Mouse (Mus musculus) midbrain, embryonic 16.5 days (tissue): Measurements from ENCODE around the gene Nanog. TPM values are rescaled to one million over a fixed set of nuclear protein-coding genes. Genes with fewer than 3 reads are reported as not detected.

Experiments used
- ATAC-seq: fragments of 200-750 bp; cut with Nextera tagmentation; 2 replicates; pipeline ENCODE4 v1.8.0; 2017; ENCODE audit warnings: moderate TSS enrichment
- H3K27ac ChIP-seq: fragments of 300-500 bp; sonication (generic); 2 replicates; pipeline ENCODE4 v1.5.1; 2014; ENCODE audit warnings: mild to moderate bottlenecking, low read length, mixed read lengths
- H3K27me3 ChIP-seq: fragments of 300-500 bp; sonication (generic); 2 replicates; pipeline ENCODE4 v1.6.1; 2014; ENCODE audit warnings: low read depth, low read length, mixed read lengths; ENCODE audit not compliant: control insufficient read depth, insufficient read depth
- H3K36me3 ChIP-seq: fragments of 300-500 bp; sonication (generic); 2 replicates; pipeline ENCODE4 v1.6.1; 2014; ENCODE audit warnings: mild to moderate bottlenecking, low read length, moderate library complexity, mixed read lengths; ENCODE audit not compliant: control insufficient read depth, insufficient read depth
- H3K4me1 ChIP-seq: fragments of 300-500 bp; sonication (generic); 2 replicates; pipeline ENCODE4 v1.6.1; 2014; ENCODE audit warnings: mild to moderate bottlenecking, low read length, mixed read lengths; ENCODE audit not compliant: control insufficient read depth, insufficient read depth
- H3K4me2 ChIP-seq: fragments of 300-500 bp; sonication (generic); 2 replicates; pipeline ENCODE4 v1.6.1; 2014; ENCODE audit warnings: mild to moderate bottlenecking, low read length, mixed read lengths
- H3K4me3 ChIP-seq: fragments of 300-500 bp; sonication (generic); 2 replicates; pipeline ENCODE4 v1.5.1; 2014; ENCODE audit warnings: low read depth, mild to moderate bottlenecking, low read length, moderate library complexity, mixed read lengths
- H3K9ac ChIP-seq: fragments of 300-500 bp; sonication (generic); 2 replicates; pipeline ENCODE4 v1.6.1; 2014; ENCODE audit warnings: low read depth, low read length, mixed read lengths
- H3K9me3 ChIP-seq: fragments of 300-500 bp; sonication (generic); replicated peaks from 2 replicates; pipeline ENCODE4 v1.6.1; 2014; ENCODE audit warnings: mild to moderate bottlenecking, low read length, mixed read lengths; ENCODE audit not compliant: control insufficient read depth, poor library complexity, severe bottlenecking
- WGBS: fragments of 180-500 bp; shearing (Covaris S2); extraction: QIAGEN DNeasy Blood & Tissue Kit; methylation state at CpG from one replicate; pipeline ENCODE4 v1.1.7; 2014; 5-methylcytosine and 5-hydroxymethylcytosine counted together
- polyA plus RNA-seq: library from polyadenylated mRNA; unstranded; fragments of >200 nt; fragmentation: Nextera tagmentation; extraction: Ambion mirVana; gene quantifications from 2 replicates; pipeline ENCODE4 v1.2.1, GENCODE M21; 2015

The Nanog gene
- polyA plus RNA-seq = not detected in 2 replicates

DNA sequence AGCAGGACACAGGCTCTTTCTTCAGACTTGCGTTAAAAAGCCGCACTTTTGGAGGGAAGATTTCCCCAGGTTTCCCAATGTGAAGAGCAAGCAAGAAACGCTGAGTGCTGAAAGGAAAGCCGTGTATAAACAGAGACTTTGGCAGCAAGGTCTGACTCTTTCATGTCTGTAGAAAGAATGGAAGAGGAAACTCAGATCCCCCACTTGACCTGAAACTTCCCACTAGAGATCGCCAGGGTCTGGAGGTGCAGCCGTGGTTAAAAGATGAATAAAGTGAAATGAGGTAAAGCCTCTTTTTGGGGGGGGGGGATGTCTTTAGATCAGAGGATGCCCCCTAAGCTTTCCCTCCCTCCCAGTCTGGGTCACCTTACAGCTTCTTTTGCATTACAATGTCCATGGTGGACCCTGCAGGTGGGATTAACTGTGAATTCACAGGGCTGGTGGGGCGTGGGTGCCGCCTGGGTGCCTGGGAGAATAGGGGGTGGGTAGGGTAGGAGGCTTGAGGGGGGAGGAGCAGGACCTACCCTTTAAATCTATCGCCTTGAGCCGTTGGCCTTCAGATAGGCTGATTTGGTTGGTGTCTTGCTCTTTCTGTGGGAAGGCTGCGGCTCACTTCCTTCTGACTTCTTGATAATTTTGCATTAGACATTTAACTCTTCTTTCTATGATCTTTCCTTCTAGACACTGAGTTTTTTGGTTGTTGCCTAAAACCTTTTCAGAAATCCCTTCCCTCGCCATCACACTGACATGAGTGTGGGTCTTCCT, at the start of gene Nanog:
TSS of gene Nanog (plus strand) at position 454 of the 765 bp plus-strand sequence.
- 0 out of 2 replicates have a peak, but pooled peaks cover 5% of the 10 kb centered on the region for H3K27me3 ChIP-seq
- no peak within 1 kb of the TSS for H3K27ac ChIP-seq
- H3K4me2 ChIP-seq = no peak within 1 kb of the TSS
- no peaks in the 10 kb centered on the region for H3K36me3 ChIP-seq
- H3K4me1 ChIP-seq = peaks cover 6% of the 10 kb centered on the region
- H3K9ac ChIP-seq = no peak within 1 kb of the TSS
- H3K4me3 ChIP-seq = no peak within 1 kb of the TSS
- no peaks in the 10 kb centered on the region for H3K9me3 ChIP-seq
- 21% methylated on average over 12 of the region's 12 CpGs for WGBS
- ATAC-seq = no peak

DNA sequence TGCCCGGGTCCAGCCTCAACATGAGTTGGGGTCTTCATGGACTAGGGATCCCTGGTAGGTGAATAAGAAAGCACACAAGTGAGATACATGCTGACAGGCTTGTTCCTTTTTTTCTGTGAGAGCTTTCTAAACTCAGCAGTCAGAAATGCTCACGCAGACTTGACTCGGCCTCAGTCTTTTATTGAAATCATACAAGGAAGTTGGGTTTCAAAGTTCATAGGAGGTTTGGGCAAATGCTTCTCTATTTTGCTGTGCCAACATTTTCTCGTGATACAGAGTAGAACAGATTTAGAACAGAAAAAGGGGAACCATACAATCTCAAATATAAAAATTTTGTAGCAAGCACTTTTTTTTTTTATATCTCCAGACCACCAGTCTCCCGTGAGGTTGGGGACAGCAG, 49.7 kb upstream of the Nanog start:
- 88% methylated on average over 5 of the region's 5 CpGs for WGBS
- H3K9ac ChIP-seq = no peak overlapping the region
- no peaks in the 10 kb centered on the region for H3K4me1 ChIP-seq
- H3K9me3 ChIP-seq = no peaks in the 10 kb centered on the region
- no peaks in the 10 kb centered on the region for H3K36me3 ChIP-seq
- no peak overlapping the region for H3K27ac ChIP-seq
- no peak overlapping the region for H3K4me3 ChIP-seq
- ATAC-seq = no peak
- no peaks in the 10 kb centered on the region for H3K27me3 ChIP-seq
- H3K4me2 ChIP-seq = no peak overlapping the region

- WGBS = 15% methylated on average over 7 of the region's 7 CpGs
- ATAC-seq = no peak
- no peak overlapping the region for H3K4me2 ChIP-seq
- peaks cover 2% of the 10 kb centered on the region; the same call in 1 of the 2 replicates for H3K4me1 ChIP-seq
- H3K9ac ChIP-seq = no peak overlapping the region
- H3K27me3 ChIP-seq = no peaks in the 10 kb centered on the region
- H3K9me3 ChIP-seq = no peaks in the 10 kb centered on the region
- no peaks in the 10 kb centered on the region for H3K36me3 ChIP-seq
- H3K27ac ChIP-seq = no peak overlapping the region
- H3K4me3 ChIP-seq = no peak overlapping the region
Measured at GRCm38 (mm10) chr6:122659567-122659966, 47.7 kb upstream of the Nanog start.

DNA sequence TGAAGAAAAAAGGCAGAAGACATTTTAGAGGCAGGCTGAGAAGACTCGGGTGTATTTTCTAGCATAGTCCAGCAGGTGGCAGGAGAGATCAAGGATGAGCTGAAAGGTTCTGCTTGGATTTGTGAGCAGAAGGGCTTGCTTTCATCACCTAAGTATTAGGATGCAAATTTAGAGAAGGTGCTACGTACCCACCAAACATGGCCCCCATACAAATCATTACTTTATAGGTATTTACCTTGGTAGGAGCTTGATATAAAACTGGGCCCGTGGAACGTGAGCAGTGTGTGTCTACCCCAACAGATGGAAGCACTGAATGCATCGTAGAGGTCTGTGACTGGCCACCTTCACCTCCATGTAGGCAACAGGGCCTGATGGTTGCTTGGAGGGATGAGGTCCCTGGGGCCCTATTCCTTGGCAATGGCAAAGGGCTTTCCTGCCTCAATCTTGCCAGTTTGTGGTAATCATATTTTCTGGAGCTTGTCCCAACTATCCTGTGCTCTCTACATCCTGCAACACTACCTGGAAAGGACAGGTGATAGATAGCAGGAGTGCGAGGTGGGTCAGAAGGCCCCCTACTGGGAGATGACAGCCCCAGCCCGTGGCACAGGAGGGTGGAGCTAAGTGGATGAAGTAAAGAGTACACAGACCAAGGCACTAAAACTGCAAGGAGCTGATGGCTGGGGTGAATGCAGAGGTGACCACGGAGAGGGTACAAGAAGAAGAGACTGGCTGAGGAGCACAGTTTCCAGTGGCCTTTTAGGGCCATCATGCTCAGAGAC, 46.5 kb upstream of the Nanog start:
- Histone ChIP-seq H3K4me1 (peaks cover 2% of the 10 kb centered on the region; the same call in 1 of the 2 replicates), H3K4me2 (no peak overlapping the region), H3K9ac (no peak overlapping the region), H3K4me3 (no peak overlapping the region), H3K9me3 (no peaks in the 10 kb centered on the region), H3K36me3 (no peaks in the 10 kb centered on the region), H3K27me3 (no peaks in the 10 kb centered on the region), H3K27ac (no peak overlapping the region)
- 44% methylated on average over 8 of the region's 8 CpGs for WGBS
- peak; percentile 80 for ATAC-seq

DNA sequence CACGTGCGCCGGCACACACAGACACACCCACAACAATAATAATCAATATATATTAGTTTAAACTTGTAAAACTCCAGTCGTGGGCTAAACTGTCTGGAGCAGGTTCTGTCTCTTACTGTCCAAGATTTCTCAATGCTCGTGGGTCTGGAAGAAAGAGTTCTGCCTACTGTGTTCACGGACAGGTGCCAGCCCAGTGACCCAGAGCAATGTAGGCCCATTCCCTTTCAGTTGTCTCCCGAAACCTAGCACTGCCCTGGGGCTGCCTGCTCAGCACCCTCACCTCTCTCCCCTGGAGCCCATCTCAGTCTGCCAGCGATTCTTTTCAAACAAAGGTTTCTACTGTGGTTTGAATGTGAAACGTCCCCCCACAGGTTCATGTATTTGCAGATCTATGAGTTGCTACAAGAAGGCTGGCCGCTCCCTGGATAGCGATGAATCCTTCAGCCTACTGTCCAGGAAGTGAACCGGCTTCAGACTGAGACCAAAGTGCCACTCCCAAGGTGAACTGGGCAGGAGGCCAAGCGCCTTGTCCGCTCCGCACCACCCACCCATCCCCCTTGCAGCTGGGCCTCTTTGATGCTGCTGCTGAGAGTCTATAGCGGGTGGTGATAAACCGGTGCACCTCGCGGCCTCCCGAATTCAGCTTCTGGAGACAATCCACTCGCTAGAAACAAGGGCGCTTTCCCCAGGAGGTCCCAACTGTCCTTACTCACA, 44.6 kb upstream of the Nanog start:
- no peak overlapping the region for H3K4me2 ChIP-seq
- no peak overlapping the region for H3K4me3 ChIP-seq
- H3K36me3 ChIP-seq = no peaks in the 10 kb centered on the region
- no peak overlapping the region for H3K27ac ChIP-seq
- 35% methylated on average over 22 of the region's 22 CpGs for WGBS
- H3K9ac ChIP-seq = no peak overlapping the region
- ATAC-seq = no peak
- H3K9me3 ChIP-seq = no peaks in the 10 kb centered on the region
- H3K4me1 ChIP-seq = peaks cover 2% of the 10 kb centered on the region; the same call in 1 of the 2 replicates
- no peaks in the 10 kb centered on the region for H3K27me3 ChIP-seq

- H3K9me3 ChIP-seq = no peaks in the 10 kb centered on the region
- no peak overlapping the region for H3K27ac ChIP-seq
- H3K36me3 ChIP-seq = no peaks in the 10 kb centered on the region
- H3K4me2 ChIP-seq = no peak overlapping the region
- H3K4me3 ChIP-seq = no peak overlapping the region
- 37% methylated on average over 14 of the region's 14 CpGs for WGBS
- ATAC-seq = no peak
- no peak overlapping the region for H3K9ac ChIP-seq
- H3K27me3 ChIP-seq = no peaks in the 10 kb centered on the region
- H3K4me1 ChIP-seq = peaks cover 2% of the 10 kb centered on the region; the same call in 1 of the 2 replicates
Measured at GRCm38 (mm10) chr6:122663596-122664206, 43.6 kb upstream of the Nanog start.

- H3K36me3 ChIP-seq = no peaks in the 10 kb centered on the region
- 79% methylated on average over 7 of the region's 7 CpGs for WGBS
- no peak overlapping the region for H3K27ac ChIP-seq
Measured at GRCm38 (mm10) chr6:122665866-122666265, 41.4 kb upstream of the Nanog start.

GRCm38 (mm10) chr6:122667715-122668114, 39.6 kb upstream of the Nanog start:
- H3K9ac ChIP-seq = no peak overlapping the region
- peaks cover 6% of the 10 kb centered on the region for H3K4me1 ChIP-seq
- no peak for ATAC-seq
- no peaks in the 10 kb centered on the region for H3K36me3 ChIP-seq
- no peak overlapping the region for H3K27ac ChIP-seq
- H3K9me3 ChIP-seq = no peaks in the 10 kb centered on the region
- H3K4me2 ChIP-seq = no peak overlapping the region
- no peaks in the 10 kb centered on the region for H3K27me3 ChIP-seq
- WGBS = 56% methylated on average over 5 of the region's 5 CpGs
- no peak overlapping the region for H3K4me3 ChIP-seq

More at GRCm38 (mm10) chr6:122665866-122666265, 41.4 kb upstream of the Nanog start:
- Histone ChIP-seq H3K4me2 (no peak overlapping the region), H3K4me3 (no peak overlapping the region), H3K9ac (no peak overlapping the region), H3K9me3 (no peaks in the 10 kb centered on the region), H3K27me3 (no peaks in the 10 kb centered on the region), H3K4me1 (peaks cover 6% of the 10 kb centered on the region)
- ATAC-seq = no peak
